Mouse (Mus musculus) heart, embryonic 13.5 days (tissue): Measurements from ENCODE around the gene Gabarapl2. TPM values are rescaled to one million over a fixed set of nuclear protein-coding genes. Genes with fewer than 3 reads are reported as not detected.

Experiments used
- ATAC-seq: fragments of 200-750 bp; cut with Nextera tagmentation; 2 replicates; pipeline ENCODE4 v1.8.0; 2017; ENCODE audit warnings: moderate TSS enrichment; ENCODE audit not compliant: insufficient number of reproducible peaks, low FRiP score, low TSS enrichment; ENCODE audit errors: extremely low read depth
- H3K27ac ChIP-seq: fragments of 300-500 bp; sonication (generic); replicated peaks from 2 replicates; pipeline ENCODE4 v1.5.1; 2015; ENCODE audit warnings: moderate library complexity, mild to moderate bottlenecking, inconsistent platforms
- H3K27me3 ChIP-seq: fragments of 300-500 bp; sonication (generic); replicated peaks from 2 replicates; pipeline ENCODE4 v1.6.1; 2015; ENCODE audit warnings: mild to moderate bottlenecking, inconsistent platforms
- H3K36me3 ChIP-seq: fragments of 300-500 bp; sonication (generic); 2 replicates; pipeline ENCODE4 v1.6.1; 2015; ENCODE audit warnings: mild to moderate bottlenecking, inconsistent platforms
- H3K4me1 ChIP-seq: fragments of 300-500 bp; sonication (generic); 2 replicates; pipeline ENCODE4 v1.6.1; 2015; ENCODE audit warnings: inconsistent platforms
- H3K4me2 ChIP-seq: fragments of 300-500 bp; sonication (generic); 2 replicates; pipeline ENCODE4 v1.6.1; 2015; ENCODE audit warnings: inconsistent platforms, mild to moderate bottlenecking, moderate library complexity
- H3K4me3 ChIP-seq: fragments of 300-500 bp; sonication (generic); 2 replicates; pipeline ENCODE4 v1.5.1; 2015; ENCODE audit warnings: moderate library complexity, mild to moderate bottlenecking, inconsistent platforms
- H3K9ac ChIP-seq: fragments of 300-500 bp; sonication (generic); 2 replicates; pipeline ENCODE4 v1.6.1; 2015; ENCODE audit warnings: inconsistent platforms, mild to moderate bottlenecking, moderate library complexity
- H3K9me3 ChIP-seq: fragments of 300-500 bp; sonication (generic); 2 replicates; pipeline ENCODE4 v1.6.1; 2016; ENCODE audit warnings: inconsistent platforms
- WGBS: fragments of 180-500 bp; shearing (Covaris S2); methylation state at CpG from one replicate; pipeline ENCODE4 v1.1.7; 2015; ENCODE audit warnings: mixed read lengths; 5-methylcytosine and 5-hydroxymethylcytosine counted together
- polyA plus RNA-seq: library from polyadenylated mRNA; unstranded; fragments of >200 nt; fragmentation: Nextera tagmentation; extraction: Ambion mirVana; gene quantifications from 2 replicates; pipeline ENCODE4 v1.2.1, GENCODE M21; 2015

Gene Gabarapl2
- polyA plus RNA-seq, 1 experiment from 2014 or later: 186 TPM

DNA sequence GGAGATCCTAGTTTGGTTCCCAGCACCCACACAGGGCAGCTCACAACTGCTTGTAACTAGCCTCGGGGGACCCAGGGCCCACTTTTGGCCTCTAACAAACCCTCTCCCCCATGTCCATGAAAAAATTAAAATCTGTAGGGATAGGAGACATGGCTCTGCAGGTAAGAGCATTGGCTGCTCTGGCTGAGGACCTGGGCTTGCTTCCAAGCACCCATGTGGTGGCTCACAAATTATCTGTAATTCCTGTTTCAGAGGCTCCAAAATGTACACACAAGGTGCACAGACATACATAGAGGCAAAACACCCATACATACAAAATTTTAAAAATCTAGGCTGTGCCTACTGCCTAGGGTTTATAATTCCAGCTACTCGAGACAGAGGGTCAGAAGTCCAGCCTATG, 16.7 kb downstream of the Gabarapl2 start:
- H3K9me3 ChIP-seq: no peaks in the 10 kb centered on the region
- H3K4me1 ChIP-seq: peaks cover 7% of the 10 kb centered on the region
- H3K27me3 ChIP-seq: no peaks in the 10 kb centered on the region
- no peak overlapping the region for H3K27ac ChIP-seq
- H3K9ac ChIP-seq: no peak overlapping the region
- no peak overlapping the region for H3K4me2 ChIP-seq
- ATAC-seq: no peak
- WGBS: 87% methylated on average over 2 of the region's 2 CpGs
- H3K4me3 ChIP-seq: no peak overlapping the region
- peaks cover 63% of the 10 kb centered on the region for H3K36me3 ChIP-seq

DNA sequence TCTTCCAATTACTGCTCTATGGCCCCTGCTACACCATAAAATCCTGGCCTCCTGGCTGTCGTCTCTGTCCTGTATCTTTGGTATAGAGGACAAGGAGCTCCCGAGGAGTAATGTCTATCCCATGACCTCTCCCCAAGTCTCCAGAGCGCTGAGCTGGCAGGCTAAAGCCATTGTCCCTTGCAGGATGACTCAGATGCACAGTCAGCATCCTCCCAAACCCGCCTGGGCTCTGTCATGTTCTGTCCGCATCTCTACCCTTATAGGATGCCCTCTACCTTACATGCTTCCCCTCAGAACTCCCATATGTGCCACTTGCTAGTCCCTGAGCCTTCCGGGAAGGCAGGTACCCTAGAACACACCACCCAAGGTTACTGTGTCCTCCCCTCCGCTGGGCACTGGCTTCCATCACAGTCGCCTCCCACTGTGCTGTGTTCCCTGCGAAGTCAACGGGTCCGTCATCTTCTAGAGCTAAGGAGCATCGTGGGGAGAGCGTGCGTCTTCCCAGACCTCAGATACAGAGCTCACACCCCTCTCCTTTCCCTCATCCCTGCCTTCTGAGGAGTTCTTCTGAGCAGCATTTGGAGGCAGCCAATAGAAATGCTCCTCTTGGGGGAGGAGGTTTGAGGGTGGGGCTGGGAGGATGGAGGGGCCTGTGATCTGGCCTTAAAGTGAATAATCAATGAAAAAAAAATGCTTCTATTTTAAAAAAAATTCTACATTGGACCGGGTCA, 20.3 kb downstream of the Gabarapl2 start:
- H3K4me3 ChIP-seq: no peak overlapping the region
- H3K27ac ChIP-seq: no peak overlapping the region
- 54% methylated on average over 15 of the region's 15 CpGs for WGBS
- no peak for ATAC-seq
- no peaks in the 10 kb centered on the region for H3K27me3 ChIP-seq
- H3K9me3 ChIP-seq: no peaks in the 10 kb centered on the region
- peaks cover 32% of the 10 kb centered on the region for H3K36me3 ChIP-seq
- no peak overlapping the region for H3K9ac ChIP-seq
- no peak overlapping the region for H3K4me2 ChIP-seq
- peaks cover 22% of the 10 kb centered on the region for H3K4me1 ChIP-seq

DNA sequence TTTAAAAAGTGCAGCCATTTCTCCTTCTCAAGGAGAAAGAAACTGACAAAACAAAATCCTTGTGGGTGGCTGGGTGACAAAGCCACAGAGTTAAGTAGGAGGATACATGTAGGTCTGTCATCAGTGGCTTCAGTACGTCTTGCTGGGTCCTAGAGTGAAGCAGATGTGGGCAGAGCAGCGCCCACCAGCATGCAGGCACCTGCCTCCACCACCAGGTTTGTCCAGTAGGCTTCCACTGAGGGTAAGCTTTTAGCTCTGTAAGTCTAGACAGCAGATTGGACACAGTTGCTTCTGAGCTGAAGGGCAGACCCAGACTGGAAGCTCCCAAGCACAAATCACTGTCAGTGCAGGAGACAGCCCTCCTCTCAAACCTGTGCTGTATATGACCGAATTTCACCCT, 20.8 kb downstream of the Gabarapl2 start:
- ATAC-seq: no peak

DNA sequence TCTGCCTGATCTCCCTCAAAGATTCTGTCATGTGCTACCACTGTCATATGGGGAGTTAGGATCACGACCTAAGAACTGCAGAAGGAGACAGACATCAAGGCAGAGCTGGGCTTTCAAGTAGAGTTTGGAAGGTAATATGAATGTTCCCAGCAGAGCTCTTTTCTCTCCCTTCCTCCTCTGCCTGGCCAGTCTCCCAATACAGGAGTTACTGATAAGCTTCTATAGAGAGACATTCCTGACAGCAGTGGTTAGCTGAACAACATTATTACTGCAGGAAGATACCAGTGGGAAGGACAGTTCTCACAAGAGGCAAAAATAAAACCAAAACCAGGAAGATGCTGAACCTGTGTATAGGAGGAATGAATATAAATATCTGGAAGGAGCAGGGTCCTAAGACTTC, 22.1 kb downstream of the Gabarapl2 start:
- Histone ChIP-seq H3K27ac (peak overlapping the region; percentile 60), H3K36me3 (peaks cover 22% of the 10 kb centered on the region), H3K9me3 (no peaks in the 10 kb centered on the region), H3K4me3 (no peak overlapping the region), H3K27me3 (no peaks in the 10 kb centered on the region), H3K4me1 (peaks cover 22% of the 10 kb centered on the region), H3K4me2 (peak overlapping the region; percentile 40), H3K9ac (0 out of 2 replicates have a peak overlapping the region, but pooled peaks have one; percentile 16)
- no peak for ATAC-seq
- WGBS: 45% methylated on average over 1 of the region's 1 CpGs

More for the DNA sequence above, 20.8 kb downstream of the Gabarapl2 start:
- H3K9me3 ChIP-seq: no peaks in the 10 kb centered on the region
- H3K27ac ChIP-seq: no peak overlapping the region
- H3K36me3 ChIP-seq: peaks cover 26% of the 10 kb centered on the region
- H3K4me1 ChIP-seq: peaks cover 22% of the 10 kb centered on the region
- H3K9ac ChIP-seq: no peak overlapping the region
- no peaks in the 10 kb centered on the region for H3K27me3 ChIP-seq
- WGBS: 73% methylated on average over 3 of the region's 3 CpGs
- no peak overlapping the region for H3K4me2 ChIP-seq
- no peak overlapping the region for H3K4me3 ChIP-seq

DNA sequence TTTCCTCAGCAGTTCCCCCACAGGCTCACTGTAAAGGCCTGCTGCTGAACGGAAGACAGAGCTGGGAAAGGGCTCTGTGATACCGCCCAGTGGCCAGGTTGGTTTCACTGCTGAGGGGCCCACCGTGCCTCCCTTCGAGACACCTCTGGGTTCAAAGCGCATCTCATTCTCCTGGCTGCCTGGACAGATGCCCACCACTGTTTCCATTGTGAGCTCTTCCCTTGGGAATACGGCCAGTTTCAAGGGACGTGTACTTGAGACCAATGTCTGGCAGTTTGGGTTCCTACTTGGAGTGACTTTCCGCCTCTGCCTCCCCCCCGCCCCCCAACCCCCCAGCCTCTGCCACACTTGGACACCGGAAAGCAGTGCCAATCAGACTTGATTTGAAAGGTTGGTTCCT, 22.6 kb downstream of the Gabarapl2 start:
- ATAC-seq: no peak

DNA sequence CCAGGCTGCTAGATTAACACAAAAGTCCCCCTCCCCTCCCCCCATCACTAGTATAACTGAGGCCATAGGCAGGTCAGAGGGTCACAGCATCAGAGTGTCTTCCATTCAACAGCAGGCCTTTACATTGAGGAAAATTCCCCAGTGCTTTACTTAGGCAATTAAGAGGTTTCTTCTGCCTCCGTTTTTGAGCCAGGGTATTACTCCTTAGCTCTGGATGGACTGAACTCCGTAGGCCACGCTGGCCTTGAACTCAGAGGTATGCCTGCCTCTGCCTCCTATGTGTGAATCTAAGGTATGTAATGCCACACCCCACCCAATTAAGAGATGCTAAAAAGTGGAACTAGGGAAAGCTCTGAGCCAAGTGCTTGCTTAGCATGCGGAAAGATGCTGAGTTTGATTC, 23.0 kb downstream of the Gabarapl2 start:
- peaks cover 22% of the 10 kb centered on the region for H3K4me1 ChIP-seq
- WGBS: 88% methylated on average over 4 of the region's 4 CpGs
- no peak for ATAC-seq
- H3K9me3 ChIP-seq: no peaks in the 10 kb centered on the region
- H3K36me3 ChIP-seq: peaks cover 22% of the 10 kb centered on the region
- no peak overlapping the region for H3K4me2 ChIP-seq
- H3K4me3 ChIP-seq: no peak overlapping the region
- no peaks in the 10 kb centered on the region for H3K27me3 ChIP-seq
- no peak overlapping the region for H3K27ac ChIP-seq
- H3K9ac ChIP-seq: no peak overlapping the region

More for the DNA sequence above, 22.6 kb downstream of the Gabarapl2 start:
- H3K4me1 ChIP-seq: peaks cover 22% of the 10 kb centered on the region
- H3K4me3 ChIP-seq: no peak overlapping the region
- H3K27me3 ChIP-seq: no peaks in the 10 kb centered on the region
- H3K9ac ChIP-seq: 0 out of 2 replicates have a peak overlapping the region, but pooled peaks have one; percentile 0
- WGBS: 58% methylated on average over 10 of the region's 10 CpGs
- peak overlapping the region; percentile 60 for H3K27ac ChIP-seq
- H3K9me3 ChIP-seq: no peaks in the 10 kb centered on the region
- peaks cover 23% of the 10 kb centered on the region for H3K36me3 ChIP-seq
- H3K4me2 ChIP-seq: peak overlapping the region; percentile 40

DNA sequence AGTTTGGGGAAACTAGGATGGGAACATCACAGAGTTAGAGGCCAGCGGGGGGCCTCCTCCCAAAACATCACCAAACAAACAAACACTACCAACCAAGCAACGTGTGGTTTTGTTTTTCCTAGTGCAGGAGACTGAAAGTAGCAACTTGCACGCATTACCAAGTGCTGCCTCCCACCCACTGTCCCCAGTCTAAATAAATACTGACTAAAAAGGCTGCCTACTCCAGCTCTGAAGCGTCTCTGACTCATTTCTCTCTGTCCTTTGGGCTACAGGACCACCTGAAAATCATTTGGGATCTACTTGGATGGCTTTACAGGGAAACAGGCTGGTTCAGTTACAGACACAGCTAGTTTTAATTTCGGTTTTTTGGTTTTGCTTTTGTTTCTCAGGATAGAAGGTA, 23.8 kb downstream of the Gabarapl2 start:
- Histone ChIP-seq H3K9me3 (no peaks in the 10 kb centered on the region), H3K4me1 (peaks cover 22% of the 10 kb centered on the region), H3K27me3 (no peaks in the 10 kb centered on the region), H3K9ac (no peak overlapping the region), H3K4me2 (no peak overlapping the region), H3K4me3 (no peak overlapping the region), H3K27ac (no peak overlapping the region), H3K36me3 (peaks cover 18% of the 10 kb centered on the region)
- 57% methylated on average over 5 of the region's 5 CpGs for WGBS
- ATAC-seq: no peak

DNA sequence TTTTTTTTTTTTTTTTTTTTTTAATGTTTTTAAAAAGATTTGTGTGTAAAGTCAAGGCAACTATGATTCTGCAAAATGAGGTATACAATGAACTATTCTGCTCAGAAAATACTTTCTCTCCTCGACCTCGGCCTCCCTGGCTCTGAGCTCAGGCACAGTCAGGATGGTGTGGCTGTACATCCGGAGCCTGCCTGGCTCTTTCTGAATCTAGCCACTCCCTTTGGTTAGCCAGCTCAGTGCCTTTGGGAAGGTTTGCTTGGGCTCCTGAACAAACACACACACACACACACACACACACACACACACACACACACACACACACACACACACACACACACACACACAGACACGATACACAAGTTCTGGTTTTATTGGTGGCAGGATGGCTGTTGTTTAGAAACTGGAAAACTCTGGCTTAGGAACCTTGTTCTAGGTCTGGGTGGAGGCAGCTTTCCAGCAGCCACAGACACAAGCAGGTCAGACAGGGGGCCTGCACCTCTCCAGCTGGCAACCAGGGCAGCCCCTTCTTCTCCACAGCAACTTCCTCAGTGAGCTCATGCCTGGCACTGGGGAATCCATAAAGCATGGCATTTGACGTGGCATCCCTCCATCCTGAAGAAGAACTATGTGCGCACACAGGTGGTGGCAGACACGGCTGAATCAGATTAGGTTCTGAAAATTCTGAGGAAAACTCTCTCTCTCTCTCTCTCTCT, 24.5 kb downstream of the Gabarapl2 start:
- H3K27me3 ChIP-seq: no peaks in the 10 kb centered on the region
- ATAC-seq: no peak
- no peaks in the 10 kb centered on the region for H3K9me3 ChIP-seq
- no peak overlapping the region for H3K4me2 ChIP-seq
- H3K4me3 ChIP-seq: no peak overlapping the region
- H3K4me1 ChIP-seq: peaks cover 22% of the 10 kb centered on the region
- H3K36me3 ChIP-seq: peaks cover 18% of the 10 kb centered on the region
- WGBS: 76% methylated on average over 7 of the region's 7 CpGs
- H3K9ac ChIP-seq: no peak overlapping the region
- H3K27ac ChIP-seq: no peak overlapping the region

DNA sequence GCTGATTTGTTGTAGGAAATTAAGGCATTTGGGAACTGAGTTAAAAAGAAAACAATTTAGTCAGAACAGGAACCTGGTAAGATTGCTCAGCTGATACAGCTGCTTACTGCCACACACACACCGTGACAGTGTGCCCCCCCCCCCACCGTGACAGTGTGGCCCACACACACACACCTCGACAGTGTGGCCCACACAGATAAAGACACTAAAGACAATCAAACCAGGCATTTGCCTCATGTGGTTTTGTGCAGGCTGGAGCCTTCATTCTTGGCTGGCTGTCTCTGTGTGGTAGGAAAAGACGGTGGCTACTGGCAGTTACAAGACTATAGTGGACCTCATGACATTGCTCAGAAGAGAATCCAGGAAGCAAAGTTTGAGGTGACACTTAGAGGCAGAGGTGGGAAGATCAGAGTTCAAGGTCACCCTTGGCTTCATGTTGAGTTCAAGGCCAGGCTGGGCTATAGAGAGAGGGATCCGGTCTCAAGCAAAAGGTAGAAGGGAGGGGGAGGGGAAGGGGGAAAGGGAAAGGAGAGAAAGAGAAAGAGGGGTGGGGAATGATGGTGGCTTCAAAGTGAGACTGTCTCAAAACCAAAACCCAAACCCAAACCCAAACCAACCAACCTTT, 26.9 kb downstream of the Gabarapl2 start:
- 72% methylated on average over 5 of the region's 5 CpGs for WGBS
- ATAC-seq: no peak

DNA sequence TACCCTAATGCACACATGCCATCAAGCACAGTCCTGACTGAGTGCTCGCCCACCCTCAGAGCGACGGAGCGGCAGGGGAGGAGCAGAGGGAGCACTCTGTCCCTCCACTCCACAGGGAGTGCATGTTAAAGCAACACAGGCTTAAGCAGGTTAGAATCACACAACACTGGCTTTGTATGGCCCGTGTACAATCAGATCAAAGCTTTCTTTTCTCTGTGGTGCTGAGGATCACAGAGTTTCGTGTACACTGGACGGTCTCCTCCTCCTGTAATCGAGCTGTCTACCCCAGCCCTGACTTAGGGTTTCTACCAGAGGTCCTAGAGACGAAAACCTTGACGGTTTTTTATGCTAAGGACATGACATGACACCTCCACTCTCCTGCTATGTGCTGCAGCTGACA, 28.0 kb downstream of the Gabarapl2 start:
- Histone ChIP-seq H3K4me3 (no peak overlapping the region), H3K36me3 (peaks cover 39% of the 10 kb centered on the region), H3K4me2 (no peak overlapping the region), H3K4me1 (peaks cover 2% of the 10 kb centered on the region), H3K9ac (no peak overlapping the region), H3K27ac (no peak overlapping the region), H3K27me3 (no peaks in the 10 kb centered on the region), H3K9me3 (no peaks in the 10 kb centered on the region)
- ATAC-seq: no peak
- WGBS: 83% methylated on average over 10 of the region's 10 CpGs

More for the DNA sequence above, 26.9 kb downstream of the Gabarapl2 start:
- no peak overlapping the region for H3K4me3 ChIP-seq
- H3K27ac ChIP-seq: no peak overlapping the region
- peaks cover 31% of the 10 kb centered on the region for H3K36me3 ChIP-seq
- peaks cover 13% of the 10 kb centered on the region for H3K4me1 ChIP-seq
- H3K4me2 ChIP-seq: no peak overlapping the region
- no peaks in the 10 kb centered on the region for H3K9me3 ChIP-seq
- H3K27me3 ChIP-seq: no peaks in the 10 kb centered on the region
- H3K9ac ChIP-seq: no peak overlapping the region

DNA sequence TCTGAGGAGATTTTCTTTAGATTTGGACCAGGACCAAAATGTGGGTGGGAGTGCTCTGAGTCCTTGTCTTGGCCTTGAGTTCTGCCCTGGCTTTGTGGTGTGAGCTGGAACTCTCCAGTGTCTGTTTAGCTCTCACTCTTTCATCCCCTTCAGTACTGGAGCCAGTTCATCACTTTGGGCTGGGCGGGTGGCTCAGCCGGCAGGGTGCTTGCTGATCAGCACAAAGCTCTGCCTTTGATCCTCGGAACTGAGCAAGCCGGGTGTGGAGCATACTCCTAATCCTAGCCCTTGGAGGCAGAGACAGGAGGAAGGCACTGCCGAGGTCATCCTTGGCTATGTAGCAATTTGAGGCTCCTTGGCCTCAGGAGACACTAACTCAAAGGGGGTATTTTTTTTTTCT, 28.5 kb downstream of the Gabarapl2 start:
- 42% methylated on average over 5 of the region's 5 CpGs for WGBS
- no peak overlapping the region for H3K9ac ChIP-seq
- ATAC-seq: no peak
- peaks cover 44% of the 10 kb centered on the region for H3K36me3 ChIP-seq
- H3K4me3 ChIP-seq: no peak overlapping the region
- no peak overlapping the region for H3K27ac ChIP-seq
- H3K4me2 ChIP-seq: no peak overlapping the region
- H3K9me3 ChIP-seq: no peaks in the 10 kb centered on the region
- no peaks in the 10 kb centered on the region for H3K4me1 ChIP-seq
- H3K27me3 ChIP-seq: no peaks in the 10 kb centered on the region
